Mouse (Mus musculus) left cerebral cortex, postnatal 36 days (tissue): ENCODE measurements around the gene Bicdl2. TPM values are rescaled to one million over a fixed set of nuclear protein-coding genes. Genes with fewer than 3 reads are reported as not detected.
A peak's percentile ranks its signal among the peaks of the same experiment; 100 is the strongest.

Experiments
- DNase-seq, 2 experiments: peaks; one replicate each; pipeline ENCODE4 v3.0.0; 2021 to 2022; ENCODE audit warnings: low spot score in 2 of 2, mixed read lengths in 1 of 2
- intact Hi-C: fragments of 180-260 bp; cut with DNase I; formaldehyde crosslinking; loops from one replicate; pipeline ENCODE4 v1.15.1; 2025
- total RNA-seq, 2 experiments: library from RNA; stranded (reverse); gene quantifications; 2 replicates each; pipeline ENCODE4 v1.2.3; 2021

Gene Bicdl2
- total RNA-seq, 2 experiments from 2014 or later = not detected

- intact Hi-C loops = loop anchor here (5.0 kb wide), 1 partner anchor 136 kb away; no protein-coding TSS in a partner anchor
- peak; percentile 16 to 30 for DNase-seq
Measured at GRCm38 (mm10) chr17:23703301-23703700, 43.0 kb downstream of the Bicdl2 start.

GRCm38 (mm10) chr17:23704741-23705140 lies 44.4 kb downstream of the Bicdl2 start:
- DNase-seq = peak; percentile 17 to 23
- intact Hi-C loops = loop anchor here (5.0 kb wide), 2 partner anchors 32 to 137 kb away; partner anchors contain the start of genes Hcfc1r1 and Thoc6

DNA sequence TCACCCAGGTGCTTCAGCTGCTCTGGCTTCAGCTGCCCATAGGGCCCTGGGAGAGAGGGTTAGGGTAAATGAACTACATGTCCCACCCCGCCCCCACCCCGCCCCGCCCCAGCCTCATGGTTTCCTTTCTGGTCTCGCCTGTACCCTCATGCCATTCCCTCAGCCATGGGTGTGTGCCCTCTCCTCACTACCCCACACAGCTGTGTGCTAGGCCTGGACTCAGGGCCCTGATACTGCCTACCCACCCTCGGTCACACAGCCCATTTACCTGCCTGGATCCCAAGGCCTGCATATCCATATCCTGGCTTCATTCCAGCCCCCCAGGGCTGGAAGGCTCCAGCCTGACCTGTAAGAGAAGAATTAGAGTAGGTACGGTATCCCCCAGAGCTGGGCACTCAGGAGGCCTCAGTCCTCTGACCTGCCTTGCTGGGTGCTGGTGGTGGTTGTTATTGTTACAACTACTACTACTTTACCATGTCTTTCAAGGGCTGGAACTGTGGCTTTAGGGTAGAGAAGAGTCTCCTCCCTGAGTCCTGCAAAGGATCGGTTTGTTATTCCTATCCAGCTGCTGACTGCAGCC lies 45.3 kb downstream of the Bicdl2 start:
- no peak for DNase-seq
- intact Hi-C loops = loop anchor here (5.0 kb wide), 1 partner anchor 33 kb away; the partner anchor contains the start of genes Hcfc1r1 and Thoc6

- DNase-seq = peak; percentile 70 to 74
- intact Hi-C loops = loop anchor here (5.0 kb wide), 1 partner anchor 34 kb away; the partner anchor contains the start of genes Hcfc1r1 and Thoc6
Measured at GRCm38 (mm10) chr17:23706212-23706611, 45.9 kb downstream of the Bicdl2 start.

GRCm38 (mm10) chr17:23717003-23717402 lies 56.7 kb downstream of the Bicdl2 start:
- no peak for DNase-seq
- intact Hi-C loops = no loop called here

Other genes with a start within 250 kb of the Bicdl2 start
- gene Vmn2r117, start 180.8 kb upstream of the Bicdl2 start, total RNA-seq = not detected
- 1 to 10 TPM; 6.0 to 6.8 TPM for gene Zfp213, start 96.3 kb upstream of the Bicdl2 start, total RNA-seq
- gene Zfp13, start 61.0 kb upstream of the Bicdl2 start, total RNA-seq = 10 to 100 TPM; 26.0 to 26.4 TPM
- not detected for gene Zscan10, start 59.6 kb upstream of the Bicdl2 start, total RNA-seq
- under 1 TPM; 0.12 to 0.16 TPM for gene Mmp25, start 15.2 kb upstream of the Bicdl2 start, total RNA-seq
- 100 to 1,000 TPM; 126 to 137 TPM for gene Hcfc1r1, start 13.1 kb downstream of the Bicdl2 start, total RNA-seq
- 1 to 10 TPM; 5.3 to 7.0 TPM for gene Thoc6, start 13.4 kb downstream of the Bicdl2 start, total RNA-seq
- 1 to 10 TPM; 8.8 to 9.9 TPM for gene Tnfrsf12a, start 17.0 kb downstream of the Bicdl2 start, total RNA-seq
- not detected for gene Cldn6, start 18.7 kb downstream of the Bicdl2 start, total RNA-seq
- under 1 TPM in 1 of 2 experiments, not detected in 1; 0.30 TPM for gene Cldn9, start 23.5 kb downstream of the Bicdl2 start, total RNA-seq
- under 1 TPM in 1 of 2 experiments, not detected in 1; 0.10 TPM for gene 1520401A03Rik, start 62.3 kb downstream of the Bicdl2 start, total RNA-seq
- gene Pkmyt1, start 65.8 kb downstream of the Bicdl2 start, total RNA-seq = 1 to 10 TPM; 4.1 to 4.7 TPM
- 10 to 100 TPM; 58.7 to 62.9 TPM for gene Paqr4, start 80.4 kb downstream of the Bicdl2 start, total RNA-seq
- gene Kremen2, start 85.3 kb downstream of the Bicdl2 start, total RNA-seq = under 1 TPM; 0.48 to 0.81 TPM
- 100 to 1,000 TPM; 354 to 411 TPM for gene Flywch1, start 111.1 kb downstream of the Bicdl2 start, total RNA-seq
- gene Flywch2, start 125.6 kb downstream of the Bicdl2 start, total RNA-seq = 10 to 100 TPM; 11.4 to 16.2 TPM
- 100 to 1,000 TPM; 420 to 743 TPM for gene Srrm2, start 130.0 kb downstream of the Bicdl2 start, total RNA-seq
- gene Elob, start 168.6 kb downstream of the Bicdl2 start, total RNA-seq = 100 to 1,000 TPM; 330 to 406 TPM
- not detected for gene Prss33, start 175.6 kb downstream of the Bicdl2 start, total RNA-seq
- gene Prss32, start 183.3 kb downstream of the Bicdl2 start, total RNA-seq = not detected
- gene Prss41, start 183.7 kb downstream of the Bicdl2 start, total RNA-seq = 1 to 10 TPM; 1.5 to 1.6 TPM
- not detected for gene Prss21, start 207.6 kb downstream of the Bicdl2 start, total RNA-seq
- not detected for gene Dcpp1, start 220.4 kb downstream of the Bicdl2 start, total RNA-seq
- gene Dcpp2, start 220.4 kb downstream of the Bicdl2 start, total RNA-seq = not detected